Mouse (Mus musculus): ENCODE data around the gene Gucd1. TPM values are rescaled to one million over a fixed set of nuclear protein-coding genes. Genes with fewer than 3 reads are reported as not detected.
"Not testable (repeated sequence)": the region's sequence is repeated elsewhere in the genome, so short reads cannot be mapped to it uniquely, and the experiment has no call there.

The Gucd1 gene
- total RNA-seq, 2 experiments from 2014 or later, result 40.4 to 60.3 TPM

- intact Hi-C loops (cut with DNase I; ENCODE audit: low total_unique reads), result no loop called here
- DNase-seq, result no peak
These were observed 167.2 kb downstream of the Gucd1 start for GRCm38 (mm10) chr10:75350564-75350963.

- intact Hi-C loops (cut with DNase I; ENCODE audit: low total_unique reads), result no loop called here
- no peak for DNase-seq
These were observed 172.5 kb downstream of the Gucd1 start for GRCm38 (mm10) chr10:75345265-75345664.

GRCm38 (mm10) chr10:75344563-75344962 lies 173.2 kb downstream of the Gucd1 start:
- DNase-seq; intact Hi-C loops (cut with DNase I; ENCODE audit: low total_unique reads): not testable (repeated sequence)

GRCm38 (mm10) chr10:75341936-75342335 lies 175.8 kb downstream of the Gucd1 start:
- DNase-seq, result no peak
- intact Hi-C loops (cut with DNase I; ENCODE audit: low total_unique reads), result no loop called here

GRCm38 (mm10) chr10:75339377-75339776 lies 178.4 kb downstream of the Gucd1 start:
- DNase-seq, result no peak
- intact Hi-C loops (cut with DNase I; ENCODE audit: low total_unique reads), result no loop called here

GRCm38 (mm10) chr10:75338852-75339251 lies 178.9 kb downstream of the Gucd1 start:
- no peak for DNase-seq
- intact Hi-C loops (cut with DNase I; ENCODE audit: low total_unique reads), result no loop called here

GRCm38 (mm10) chr10:75337231-75337630 lies 180.5 kb downstream of the Gucd1 start:
- intact Hi-C loops (cut with DNase I; ENCODE audit: low total_unique reads), result no loop called here
- DNase-seq, result no peak

- intact Hi-C loops (cut with DNase I; ENCODE audit: low total_unique reads), result no loop called here
- DNase-seq, result no peak
These were observed 182.7 kb downstream of the Gucd1 start for GRCm38 (mm10) chr10:75335075-75335474.

GRCm38 (mm10) chr10:75334175-75334574 lies 183.6 kb downstream of the Gucd1 start:
- intact Hi-C loops (cut with DNase I; ENCODE audit: low total_unique reads), result no loop called here
- DNase-seq, result no peak

- intact Hi-C loops (cut with DNase I; ENCODE audit: low total_unique reads), result no loop called here
- no peak for DNase-seq
These were observed 184.5 kb downstream of the Gucd1 start for GRCm38 (mm10) chr10:75333176-75333776.

- intact Hi-C loops (cut with DNase I; ENCODE audit: low total_unique reads), result no loop called here
These were observed 185.5 kb downstream of the Gucd1 start for GRCm38 (mm10) chr10:75332268-75332667.

GRCm38 (mm10) chr10:75328201-75328704 lies 189.5 kb downstream of the Gucd1 start:
- DNase-seq, result no peak
- intact Hi-C loops (cut with DNase I; ENCODE audit: low total_unique reads), result no loop called here

More at GRCm38 (mm10) chr10:75332268-75332667, 185.5 kb downstream of the Gucd1 start:
- DNase-seq, result no peak

- no peak for DNase-seq
- intact Hi-C loops (cut with DNase I; ENCODE audit: low total_unique reads), result no loop called here
These were observed 190.7 kb downstream of the Gucd1 start for GRCm38 (mm10) chr10:75327081-75327480.

GRCm38 (mm10) chr10:75326553-75326952 lies 191.2 kb downstream of the Gucd1 start:
- intact Hi-C loops (cut with DNase I; ENCODE audit: low total_unique reads), result no loop called here
- DNase-seq, result no peak

- DNase-seq, result no peak
- intact Hi-C loops (cut with DNase I; ENCODE audit: low total_unique reads), result no loop called here
These were observed 192.0 kb downstream of the Gucd1 start for GRCm38 (mm10) chr10:75325821-75326220.

- intact Hi-C loops (cut with DNase I; ENCODE audit: low total_unique reads), result no loop called here
- no peak for DNase-seq
These were observed 193.4 kb downstream of the Gucd1 start for GRCm38 (mm10) chr10:75324391-75324790.

GRCm38 (mm10) chr10:75323986-75324385 lies 193.8 kb downstream of the Gucd1 start:
- intact Hi-C loops (cut with DNase I; ENCODE audit: low total_unique reads), result no loop called here
- DNase-seq, result no peak

GRCm38 (mm10) chr10:75322966-75323365 lies 194.8 kb downstream of the Gucd1 start:
- DNase-seq, result no peak
- intact Hi-C loops (cut with DNase I; ENCODE audit: low total_unique reads), result no loop called here

- intact Hi-C loops (cut with DNase I; ENCODE audit: low total_unique reads), result no loop called here
- no peak for DNase-seq
These were observed 197.5 kb downstream of the Gucd1 start for GRCm38 (mm10) chr10:75320321-75320720.

GRCm38 (mm10) chr10:75318206-75318605 lies 199.6 kb downstream of the Gucd1 start:
- intact Hi-C loops (cut with DNase I; ENCODE audit: low total_unique reads), result loop anchor here (5.0 kb wide), 2 partner anchors 119 to 169 kb away; no protein-coding TSS in a partner anchor
- no peak for DNase-seq

Data from gastrocnemius, postnatal 14 days (tissue).